9 mouse cellular contexts compared by ENCODE assay signal in the genomic region with DNA sequence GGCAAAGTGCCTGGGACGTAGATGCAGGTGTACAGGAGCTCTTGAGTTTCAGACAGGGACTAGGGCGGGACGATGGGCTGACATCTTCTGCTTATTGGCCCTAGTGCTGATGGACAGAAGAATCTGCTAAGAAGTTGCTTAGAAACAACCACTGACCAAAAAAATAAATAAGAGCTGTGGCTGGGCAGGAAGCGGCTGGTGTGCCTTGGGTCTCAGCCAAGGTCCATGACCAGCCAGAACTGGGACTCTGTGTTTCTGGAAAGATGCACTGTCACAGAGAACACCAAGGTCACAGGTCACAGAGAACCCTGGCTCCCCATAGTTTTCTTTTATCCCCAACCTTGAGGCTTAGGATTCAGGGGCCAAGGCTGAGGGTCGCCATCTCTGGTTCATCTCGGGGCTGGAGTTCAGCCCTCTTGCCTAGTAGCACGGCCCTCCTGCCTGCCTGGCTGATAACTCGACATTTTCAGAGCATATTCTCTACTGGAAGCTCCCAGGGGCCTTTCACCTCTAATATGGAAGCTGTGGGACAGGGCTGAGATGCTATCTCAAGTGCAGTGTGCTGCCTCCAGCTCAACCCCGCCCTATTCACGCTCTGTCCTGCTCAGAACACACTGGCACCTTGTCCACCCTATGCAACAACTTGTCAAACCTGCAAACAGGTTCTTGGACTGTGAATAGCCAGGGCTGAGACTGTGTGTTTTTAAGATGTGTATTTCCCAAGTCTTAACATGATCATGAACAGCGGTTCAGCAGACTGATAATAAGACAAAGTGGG. TPM values are rescaled to one million over a fixed set of nuclear protein-coding genes. Genes with fewer than 3 reads are reported as not detected.
DNase-seq lines count a peak whose midpoint lies in the region; ATAC-seq and TF ChIP-seq lines count a peak whose summit lies in the region.
"Had no signal": no experiment of that assay in that cellular context is flagged by ENCODE, and none has a peak within 500 bp of the region (broad histone marks: within the 10 kb centered on the region; RNA-seq: fewer than 3 reads in every experiment).

No protein-coding gene starts in this region.

- no peak overlapping the region for H3K4me2 ChIP-seq in heart, embryonic 15.5 days
- H3K4me2 ChIP-seq: hindbrain, embryonic 12.5 days had no signal

- H3K4me1 ChIP-seq in heart, embryonic 15.5 days (replicated peaks) = peaks cover 27% of the 10 kb centered on the region
- peaks cover 10% of the 10 kb centered on the region for H3K4me1 ChIP-seq in lung, adult 2 months (ENCODE audit: control insufficient read depth, insufficient read depth, low read length)
- H3K4me1 ChIP-seq: hindbrain, embryonic 12.5 days had no signal

- no peak; the same call in 1 of the 2 replicates for ATAC-seq in heart, embryonic 15.5 days (replicated peaks; ENCODE audit: insufficient number of reproducible peaks, insufficient read depth, low FRiP score, low read depth)
- ATAC-seq in cerebellum, adult (ENCODE audit: insufficient number of reproducible peaks, low FRiP score, low TSS enrichment) = no peak

- H3K9me3 ChIP-seq in heart, embryonic 15.5 days (replicated peaks) = no peaks in the 10 kb centered on the region
- H3K9me3 ChIP-seq: hindbrain, embryonic 12.5 days had no signal

- H3K4me3 ChIP-seq in heart, embryonic 15.5 days = no peak overlapping the region
- H3K4me3 ChIP-seq in lung, adult 2 months (replicated peaks; ENCODE audit: extremely low read depth, low read depth, low read length) = peak overlapping the region; percentile 7
- H3K4me3 ChIP-seq: hindbrain, embryonic 12.5 days had no signal

- no peaks in the 10 kb centered on the region for H3K27me3 ChIP-seq in heart, embryonic 15.5 days
- H3K27me3 ChIP-seq: hindbrain, embryonic 12.5 days had no signal

- H3K36me3 ChIP-seq in heart, embryonic 15.5 days = 0 out of 2 replicates have a peak, but pooled peaks cover 7% of the 10 kb centered on the region

- peak overlapping the region; percentile 45 for H3K27ac ChIP-seq in heart, embryonic 15.5 days
- H3K27ac ChIP-seq: hindbrain, embryonic 12.5 days had no signal

- 55% methylated on average over 11 of the region's 11 CpGs for WGBS in heart, embryonic 15.5 days
- WGBS in lung, adult 2 months = 57% methylated on average over 11 of the region's 11 CpGs

- DNase-seq in 416B (ENCODE audit: low read depth) = peak; percentile 97
- DNase-seq in adrenal gland, adult 2 months = peak; percentile 86
- peak; percentile 52 for DNase-seq in lung, adult 2 months
- DNase-seq in retina, postnatal 1 day = no peak
- DNase-seq in embryo, embryonic 11 days = no peak
- no peak for DNase-seq in spleen, postnatal 10 days (ENCODE audit: low spot score in 2 of 2)

- H3K9ac ChIP-seq in heart, embryonic 15.5 days = no peak overlapping the region
- H3K9ac ChIP-seq: hindbrain, embryonic 12.5 days had no signal

- peak; percentile 43; the same call in 1 of the 2 replicates for TF ChIP-seq POLR2A in lung, adult 2 months (IDR thresholded peaks at IDR 0.05; ENCODE audit: borderline replicate concordance, extremely low read depth, low read depth, low read length)

- no peak for TF ChIP-seq CTCF in lung, adult 2 months (IDR thresholded peaks at IDR 0.05; ENCODE audit: insufficient read depth, low read length)

RNA-seq across cellular contexts. Expression of a gene that starts 6.4 kb away (rescaled TPM):
- 100 to 1,000 TPM; 716 to 736 TPM for total RNA-seq in adrenal gland, adult 2 months (2021)
- 917 and 1,104 TPM in 2 replicates for polyA plus RNA-seq in adrenal gland, adult 2 months (2012; rRNA removed)
- polyA plus RNA-seq in heart, embryonic 15.5 days (2015; fragmentation: Nextera tagmentation; extraction: Ambion mirVana) = 56.3 and 60.6 TPM in 2 replicates
- polyA plus RNA-seq in lung, adult 2 months (2012; rRNA removed) = 465 and 807 TPM in 2 replicates

RNA-seq across cellular contexts. Expression of a gene that starts 27.1 kb away (rescaled TPM):
- total RNA-seq in adrenal gland, adult 2 months (2021) = 10 to 100 TPM; 49.6 to 50.3 TPM
- polyA plus RNA-seq in adrenal gland, adult 2 months (2012; rRNA removed) = 39.6 and 50.2 TPM in 2 replicates
- 31.3 and 42.4 TPM in 2 replicates for polyA plus RNA-seq in heart, embryonic 15.5 days (2015; fragmentation: Nextera tagmentation; extraction: Ambion mirVana)
- polyA plus RNA-seq in lung, adult 2 months (2012; rRNA removed) = 21.6 and 25.7 TPM in 2 replicates

RNA-seq across cellular contexts. Expression of a gene that starts 45.2 kb away (rescaled TPM):
- 1 to 10 TPM; 6.0 to 8.8 TPM for total RNA-seq in adrenal gland, adult 2 months (2021)
- 11.0 and 17.4 TPM in 2 replicates for polyA plus RNA-seq in adrenal gland, adult 2 months (2012; rRNA removed)
- polyA plus RNA-seq in heart, embryonic 15.5 days (2015; fragmentation: Nextera tagmentation; extraction: Ambion mirVana) = 6.9 and 10.6 TPM in 2 replicates
- 51.3 and 52.3 TPM in 2 replicates for polyA plus RNA-seq in lung, adult 2 months (2012; rRNA removed)

Comparison
In these comparisons a context has a peak if more than half of its experiments do, and no peak if none do; other contexts are left out.
1. DNase-seq: peak in 416B (single experiment), adrenal gland, adult 2 months (single experiment) and lung, adult 2 months (single experiment); none in retina, postnatal 1 day (single experiment), embryo, embryonic 11 days (single experiment) and spleen, postnatal 10 days (0 of 2).